Mouse (Mus musculus) heart, postnatal 0 days (tissue): ENCODE measurements around the gene Dennd2c.

Source experiments
- CTCF ChIP-seq: IDR thresholded peaks from 2 replicates; pipeline ENCODE4 v1.5.1; 2016; ENCODE audit warnings: antibody characterized with exemption, control low read depth, low read depth
- EP300 ChIP-seq: IDR thresholded peaks from 2 replicates; pipeline ENCODE4 v1.6.1; 2016; ENCODE audit warnings: antibody characterized with exemption, low read depth

DNA sequence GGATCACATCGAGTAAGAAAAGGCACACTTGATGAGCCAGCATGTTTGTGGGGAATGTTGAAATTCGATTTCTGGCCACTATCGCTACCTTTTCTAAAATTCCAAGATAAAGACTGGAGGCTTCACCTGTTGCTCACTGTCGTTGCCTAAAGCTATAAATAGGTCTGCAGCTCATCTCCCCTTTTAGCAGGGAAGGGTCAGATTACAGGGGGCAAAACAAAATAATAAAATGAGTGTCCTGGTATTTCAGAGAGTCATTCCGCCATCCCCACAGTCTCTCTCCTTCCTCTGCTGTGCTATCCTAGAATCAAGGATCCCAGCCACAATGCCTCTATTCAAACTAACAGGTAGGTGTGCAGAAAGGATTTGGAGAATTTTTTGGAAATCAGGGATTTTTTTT lies 28.6 kb upstream of the Dennd2c start, which contains the start of gene Ampd1:
- TF ChIP-seq CTCF (no peak), EP300 (no peak)
